23 mouse cellular contexts compared by ENCODE assay signal in the genomic region with DNA sequence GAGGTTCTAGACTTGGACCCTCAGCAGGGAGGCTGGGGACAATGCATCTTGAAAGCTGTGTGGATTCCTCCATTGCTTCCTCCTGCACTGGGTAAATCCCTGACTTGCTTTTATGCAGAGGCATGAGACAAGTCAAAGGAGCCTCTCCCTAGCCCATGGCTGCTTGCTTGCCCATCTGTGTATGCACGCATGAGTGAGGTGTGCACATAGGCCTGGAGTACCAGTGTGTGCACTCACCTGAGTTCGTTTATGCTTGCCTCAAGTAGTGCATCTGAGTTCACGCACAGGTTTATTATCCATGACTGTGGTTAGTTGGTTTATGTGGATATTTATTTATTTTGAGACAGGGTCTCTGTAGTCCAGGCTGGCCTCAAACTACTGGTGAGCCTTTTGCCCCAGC. TPM values are rescaled to one million over a fixed set of nuclear protein-coding genes. Genes with fewer than 3 reads are reported as not detected.
"Had no signal": no experiment of that assay in that cellular context is flagged by ENCODE, and none has a peak within 500 bp of the region (broad histone marks: within the 10 kb centered on the region; RNA-seq: fewer than 3 reads in every experiment).

No protein-coding gene starts in this region.

- H3K4me2 ChIP-seq: liver, embryonic 13.5 days; midbrain, embryonic 11.5 days; neural tube, embryonic 12.5 days; neural tube, embryonic 15.5 days had no signal

- DNase-seq: kidney, postnatal 10 days; kidney, postnatal 36 days; layer of hippocampus, postnatal 36 days; liver, embryonic 13.5 days; lung, adult 2 months; lung, postnatal 14 days; lung, postnatal 4 days; midbrain, embryonic 14.5 days; right cerebral cortex, adult 18-20 months; right cerebral cortex, postnatal 14 days; right cerebral cortex, postnatal 4 days; thymus, adult 2 months; thymus, postnatal 14 days; thymus, postnatal 4 days had no signal

- H3K9me3 ChIP-seq: liver, embryonic 13.5 days; neural tube, embryonic 12.5 days; neural tube, embryonic 15.5 days had no signal

- H3K27me3 ChIP-seq: liver, embryonic 13.5 days; neural tube, embryonic 12.5 days; neural tube, embryonic 15.5 days had no signal

- H3K27ac ChIP-seq: liver, embryonic 13.5 days; neural tube, embryonic 12.5 days; neural tube, embryonic 15.5 days had no signal

- H3K36me3 ChIP-seq: neural tube, embryonic 12.5 days; neural tube, embryonic 15.5 days had no signal

- H3K9ac ChIP-seq: liver, embryonic 13.5 days; neural tube, embryonic 12.5 days; neural tube, embryonic 15.5 days had no signal

- H3K4me3 ChIP-seq: liver, embryonic 13.5 days; neural tube, embryonic 12.5 days; neural tube, embryonic 15.5 days had no signal

RNA-seq across cellular contexts. Expression of a gene that starts 9.7 kb away (rescaled TPM):
- total RNA-seq: liver, adult 2 months; megakaryocyte progenitor cell, adult 5-6 weeks; megakaryocyte-erythroid progenitor cell, adult 5-6 weeks had no signal
- polyA plus RNA-seq: liver, adult 2 months had no signal

RNA-seq across cellular contexts. Expression of a gene that starts 10.1 kb away (rescaled TPM):
- total RNA-seq: liver, adult 2 months; megakaryocyte-erythroid progenitor cell, adult 5-6 weeks had no signal
- polyA plus RNA-seq: kidney, embryonic 14.5 days; liver, adult 2 months; liver, embryonic 13.5 days; liver, embryonic 16.5 days; stomach, embryonic 14.5 days; thymus, adult 2 months had no signal
